Mouse (Mus musculus) Patski (cell line): Measurements from ENCODE around the gene Zfand3. TPM values are rescaled to one million over a fixed set of nuclear protein-coding genes. Genes with fewer than 3 reads are reported as not detected.

Experiments
- ATAC-seq: fragments of 100-300 bp; one replicate; pipeline ENCODE4 v1.8.0; 2021
- CTCF ChIA-PET: fragments of 350-600 bp; sonication (Branson Sonifier 250); formaldehyde crosslinking; loops from one replicate; lab custom pipeline; 2022; ENCODE audit warnings: inconsistent platforms; lab: Charles Lee
- POLR2A ChIA-PET: fragments of 350-600 bp; sonication (Branson Sonifier 250); formaldehyde crosslinking; loops from one replicate; lab custom pipeline; 2022; ENCODE audit warnings: antibody characterized with exemption, inconsistent platforms; lab: Charles Lee
- DNase-seq: peaks from one replicate; pipeline ENCODE4 v3.0.0-alpha.2; 2011; ENCODE audit warnings: low read depth, low spot score
- H3K27me3 ChIP-seq: fragments of 371-371 bp; one replicate; pipeline ENCODE4 v1.5.1; 2021
- CTCF ChIP-seq: fragments of 100-300 bp; IDR thresholded peaks from one replicate; pipeline ENCODE4 v1.5.1; 2021
- in situ Hi-C: fragments of 300-500 bp; cut with MboI; formaldehyde crosslinking; loops from 3 replicates; pipeline ENCODE4 v1.11.1; 2018; ENCODE audit warnings: low pct_unique_long_range_greater_than_20kb, mixed read lengths
- polyA plus RNA-seq: library from polyadenylated mRNA; unstranded; gene quantifications from one replicate; pipeline ENCODE4 v1.2.3, GENCODE M21; 2021

Gene Zfand3
- polyA plus RNA-seq, 1 experiment from 2014 or later = 133 TPM

- no peaks in the 10 kb centered on the region for H3K27me3 ChIP-seq
- ChIA-PET CTCF (no interaction called here), POLR2A (no interaction called here)
- no peak for ATAC-seq
- in situ Hi-C loops = no loop called here
- DNase-seq = no peak
- TF ChIP-seq CTCF = no peak
Observed at GRCm38 (mm10) chr17:30093148-30093749, 88.7 kb downstream of the Zfand3 start.

GRCm38 (mm10) chr17:30097156-30097555, 92.6 kb downstream of the Zfand3 start:
- H3K27me3 ChIP-seq = no peaks in the 10 kb centered on the region

GRCm38 (mm10) chr17:30097677-30098076, 93.1 kb downstream of the Zfand3 start:
- no peak for TF ChIP-seq CTCF
- ChIA-PET POLR2A (interaction anchor here (0.6 kb wide), 1 partner anchor 414 kb away, joined by 3 read pairs; no protein-coding TSS in a partner anchor), CTCF (interaction anchor here (0.7 to 1.4 kb wide), 4 partner anchors 15 to 55 kb away, joined by 3 read pairs; no protein-coding TSS in a partner anchor)
- in situ Hi-C loops = no loop called here
- ATAC-seq (no peak), DNase-seq (no peak)
- H3K27me3 ChIP-seq = no peaks in the 10 kb centered on the region

More at GRCm38 (mm10) chr17:30097156-30097555, 92.6 kb downstream of the Zfand3 start:
- no peak for TF ChIP-seq CTCF
- in situ Hi-C loops = no loop called here
- no peak for ATAC-seq
- ChIA-PET CTCF (interaction anchor here (0.9 to 1.0 kb wide), 2 partner anchors 18 to 46 kb away, joined by 3 read pairs; no protein-coding TSS in a partner anchor), POLR2A (no interaction called here)
- DNase-seq = no peak

- TF ChIP-seq CTCF = no peak
- CTCF ChIA-PET = no interaction called here
- in situ Hi-C loops = loop anchor here (5.0 kb wide), 2 partner anchors 122 to 207 kb away; no protein-coding TSS in a partner anchor
Observed at GRCm38 (mm10) chr17:30099670-30100069, 95.1 kb downstream of the Zfand3 start.

GRCm38 (mm10) chr17:30101801-30102200, 97.3 kb downstream of the Zfand3 start:
- CTCF ChIA-PET = interaction anchor here (0.7 to 1.3 kb wide), 2 partner anchors 14 to 126 kb away, joined by 3 to 4 read pairs; no protein-coding TSS in a partner anchor
- ATAC-seq = no peak
- no peak for DNase-seq
- in situ Hi-C loops = loop anchor here (5.0 kb wide), 2 partner anchors 124 to 210 kb away; no protein-coding TSS in a partner anchor
- POLR2A ChIA-PET = interaction anchor here (0.6 kb wide), 1 partner anchor 457 kb away, joined by 3 read pairs; no protein-coding TSS in a partner anchor
- no peaks in the 10 kb centered on the region for H3K27me3 ChIP-seq
- no peak for TF ChIP-seq CTCF

More at GRCm38 (mm10) chr17:30099670-30100069, 95.1 kb downstream of the Zfand3 start:
- H3K27me3 ChIP-seq = no peaks in the 10 kb centered on the region
- DNase-seq = no peak
- no peak for ATAC-seq
- POLR2A ChIA-PET = interaction anchor here (0.7 to 1.3 kb wide), 2 partner anchors 187 to 191 kb away, joined by 3 to 4 read pairs; no protein-coding TSS in a partner anchor

- ATAC-seq (no peak), DNase-seq (no peak)
- ChIA-PET POLR2A (interaction anchor here (1.2 kb wide), 1 partner anchor 8 kb away, joined by 5 read pairs; no protein-coding TSS in a partner anchor), CTCF (no interaction called here)
- in situ Hi-C loops = loop anchor here (5.0 kb wide), 2 partner anchors 126 to 211 kb away; no protein-coding TSS in a partner anchor
- no peak for TF ChIP-seq CTCF
- no peaks in the 10 kb centered on the region for H3K27me3 ChIP-seq
Observed at GRCm38 (mm10) chr17:30103005-30103404, 98.5 kb downstream of the Zfand3 start.

GRCm38 (mm10) chr17:30103641-30104165, 99.2 kb downstream of the Zfand3 start:
- ChIA-PET CTCF (no interaction called here), POLR2A (interaction anchor here (1.2 kb wide), 1 partner anchor 9 kb away, joined by 5 read pairs; no protein-coding TSS in a partner anchor)
- no peaks in the 10 kb centered on the region for H3K27me3 ChIP-seq
- TF ChIP-seq CTCF = no peak
- ATAC-seq (peak; percentile 98), DNase-seq (peak; percentile 63)
- in situ Hi-C loops = loop anchor here (5.0 kb wide), 2 partner anchors 126 to 211 kb away; no protein-coding TSS in a partner anchor

- POLR2A ChIA-PET = interaction anchor here (0.6 kb wide), 1 partner anchor 10 kb away, joined by 3 read pairs; no protein-coding TSS in a partner anchor
- in situ Hi-C loops = no loop called here
- H3K27me3 ChIP-seq = no peaks in the 10 kb centered on the region
- CTCF ChIA-PET = no interaction called here
- DNase-seq (no peak), ATAC-seq (no peak)
- TF ChIP-seq CTCF = peak; percentile 74
Observed at GRCm38 (mm10) chr17:30105369-30105768, 100.8 kb downstream of the Zfand3 start.

- ChIA-PET POLR2A (no interaction called here), CTCF (interaction anchor here (1.1 kb wide), 1 partner anchor 181 kb away, joined by 3 read pairs; no protein-coding TSS in a partner anchor)
- ATAC-seq (no peak), DNase-seq (no peak)
- H3K27me3 ChIP-seq = no peaks in the 10 kb centered on the region
- in situ Hi-C loops = loop anchor here (5.0 to 10.0 kb wide), 2 partner anchors 347 to 474 kb away; no protein-coding TSS in a partner anchor
- TF ChIP-seq CTCF = no peak
Observed at GRCm38 (mm10) chr17:30110678-30111077, 106.1 kb downstream of the Zfand3 start.

- DNase-seq = no peak
- H3K27me3 ChIP-seq = no peaks in the 10 kb centered on the region
- CTCF ChIA-PET = interaction anchor here (1.0 to 1.7 kb wide), 4 partner anchors 13 to 182 kb away, joined by 3 to 6 read pairs (median 3); no protein-coding TSS in a partner anchor
- no peak for ATAC-seq
- in situ Hi-C loops = loop anchor here (5.0 to 10.0 kb wide), 2 partner anchors 346 to 473 kb away; no protein-coding TSS in a partner anchor
- POLR2A ChIA-PET = interaction anchor here (0.9 kb wide), 1 partner anchor 89 kb away, joined by 3 read pairs; no protein-coding TSS in a partner anchor
- no peak for TF ChIP-seq CTCF
Observed at GRCm38 (mm10) chr17:30111556-30111955, 107.0 kb downstream of the Zfand3 start.
